Mouse (Mus musculus): Measurements from ENCODE around the gene Icmt. TPM values are rescaled to one million over a fixed set of nuclear protein-coding genes. Genes with fewer than 3 reads are reported as not detected.

The Icmt gene
- total RNA-seq, 1 experiment from 2014 or later, result 16.8 TPM

- peak; percentile 80 for ATAC-seq (replicated peaks in 1 of 2; ENCODE audit: insufficient read depth in 1 of 2, low FRiP score in 2 of 2, low TSS enrichment in 1 of 2, low read depth in 1 of 2, poor library complexity in 2 of 2, severe bottlenecking in 2 of 2)
Observed at GRCm38 (mm10) chr4:152318517-152319234, 21.6 kb downstream of the Icmt start, which contains the start of gene Rnf207. Gene Rnf207, minus strand, starts transcription at chr4:152318993.

- no peak for ATAC-seq (replicated peaks in 1 of 2; ENCODE audit: insufficient read depth in 1 of 2, low FRiP score in 2 of 2, low TSS enrichment in 1 of 2, low read depth in 1 of 2, poor library complexity in 2 of 2, severe bottlenecking in 2 of 2)
Observed at GRCm38 (mm10) chr4:152321464-152321863, 24.4 kb downstream of the Icmt start.

DNA sequence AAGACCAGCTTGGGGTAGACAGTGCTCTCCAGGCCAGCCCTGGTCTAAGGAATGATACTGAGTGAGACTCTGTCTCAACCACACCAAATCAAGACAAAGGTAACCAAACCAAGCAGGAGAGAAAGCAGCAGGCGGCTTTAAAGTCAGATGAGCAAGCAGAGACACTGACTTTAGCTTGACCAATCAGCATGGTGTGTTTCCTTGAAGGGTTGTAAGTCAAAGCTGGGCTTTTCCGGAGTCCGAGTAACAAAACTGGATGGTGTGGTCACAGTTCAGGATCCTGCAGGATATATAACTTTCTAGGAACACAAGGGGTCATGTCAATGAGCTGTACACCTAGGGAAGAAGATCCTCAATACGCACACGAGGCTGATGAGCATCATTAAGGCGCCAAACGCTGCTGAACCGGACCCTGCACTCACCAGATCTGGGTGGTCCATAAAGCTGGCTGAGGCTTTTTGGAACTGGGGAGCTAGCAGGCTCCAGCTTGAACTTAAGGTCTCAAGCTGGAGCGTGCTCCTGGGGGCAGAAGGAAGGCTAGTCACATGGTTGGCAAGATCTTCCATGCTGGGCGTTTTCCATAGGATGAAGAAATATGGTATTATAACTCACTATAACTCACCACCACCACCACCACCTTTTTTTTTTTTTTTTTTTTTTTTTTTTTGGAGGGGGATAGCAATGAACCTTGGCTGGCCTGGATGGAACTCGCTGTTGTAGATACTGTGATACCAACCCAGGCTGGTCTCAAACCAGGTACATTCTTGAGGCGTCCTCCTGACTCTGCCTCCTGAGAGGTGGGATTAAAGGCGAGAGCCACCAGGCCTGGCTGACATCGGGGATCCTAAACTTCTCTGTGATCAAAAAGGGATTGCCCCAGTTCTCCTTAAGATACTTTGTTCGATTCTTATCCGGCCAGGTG, 27.9 kb downstream of the Icmt start:
- peak in 1 of 2 experiments; percentile 2; a peak in 1 of 4 replicates for ATAC-seq (replicated peaks in 1 of 2; ENCODE audit: insufficient read depth in 1 of 2, low FRiP score in 2 of 2, low TSS enrichment in 1 of 2, low read depth in 1 of 2, poor library complexity in 2 of 2, severe bottlenecking in 2 of 2)

DNA sequence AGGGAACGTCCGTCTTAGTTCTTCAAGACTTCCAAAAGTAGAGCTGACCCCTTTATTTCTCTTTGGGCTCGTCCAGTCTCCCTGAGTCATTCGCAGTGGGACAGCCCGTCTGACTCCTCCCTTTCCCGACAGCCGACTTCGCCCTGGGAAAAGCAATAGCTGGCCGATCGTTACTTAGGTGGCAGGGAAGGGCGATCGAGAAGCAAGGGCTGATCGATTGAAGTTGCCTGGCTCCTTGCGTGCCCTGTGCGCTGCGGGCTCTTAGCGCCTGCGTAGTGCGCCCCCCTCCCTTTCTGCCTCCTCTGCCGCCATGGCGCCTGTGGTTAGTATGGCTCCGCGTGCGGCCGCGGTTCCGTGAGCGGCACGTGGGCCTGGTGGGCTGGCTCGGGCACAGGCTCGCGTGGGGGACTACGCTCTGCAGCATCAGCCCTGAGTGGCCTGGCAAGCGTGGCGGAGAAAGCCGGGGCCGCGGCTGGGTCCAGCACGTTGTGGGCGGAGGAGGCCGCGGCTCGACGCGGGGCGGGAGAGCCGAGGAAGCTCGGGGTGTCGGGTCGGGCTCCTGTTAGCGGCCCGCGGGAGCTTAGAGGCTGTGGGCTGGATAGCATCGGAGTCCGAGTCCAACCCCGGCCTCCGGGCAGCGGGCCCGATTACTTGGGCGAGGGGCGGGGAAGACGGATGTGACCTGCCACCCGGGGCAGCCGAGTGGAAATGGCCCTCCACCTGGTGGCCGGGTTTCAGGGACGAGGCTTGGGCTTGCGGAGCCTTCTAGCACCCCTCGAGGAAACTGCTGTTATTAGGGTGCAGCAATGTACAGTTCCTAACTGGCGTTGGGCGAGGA, 28.8 kb downstream of the Icmt start, which contains the start of gene Rpl22:
Gene Rpl22, plus strand, starts transcription at position 169 of the 838 bp plus-strand sequence.
- peak; percentile 97 for ATAC-seq (replicated peaks in 1 of 2; ENCODE audit: insufficient read depth in 1 of 2, low FRiP score in 2 of 2, low TSS enrichment in 1 of 2, low read depth in 1 of 2, poor library complexity in 2 of 2, severe bottlenecking in 2 of 2)

DNA sequence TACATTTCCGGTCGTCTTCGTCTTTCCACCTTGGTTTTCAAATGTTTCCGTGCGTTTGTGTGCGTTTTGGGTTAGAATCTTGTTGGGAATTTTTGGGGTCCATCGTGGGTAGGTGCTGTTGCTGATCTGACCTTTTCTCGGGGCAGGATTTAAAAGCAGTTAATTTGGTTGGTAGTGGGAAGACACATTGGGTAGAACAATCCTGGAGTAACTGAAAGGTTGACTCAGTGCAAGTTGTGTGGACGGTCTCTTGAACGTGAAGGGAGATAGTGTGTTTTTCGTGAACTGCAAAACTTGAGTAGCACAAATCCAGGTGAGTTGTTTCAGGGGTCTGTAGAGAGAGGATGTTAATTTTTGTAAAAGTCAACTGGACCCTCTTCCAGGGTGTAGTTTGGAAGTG, 29.5 kb downstream of the Icmt start:
- no peak for ATAC-seq (replicated peaks in 1 of 2; ENCODE audit: insufficient read depth in 1 of 2, low FRiP score in 2 of 2, low TSS enrichment in 1 of 2, low read depth in 1 of 2, poor library complexity in 2 of 2, severe bottlenecking in 2 of 2)

DNA sequence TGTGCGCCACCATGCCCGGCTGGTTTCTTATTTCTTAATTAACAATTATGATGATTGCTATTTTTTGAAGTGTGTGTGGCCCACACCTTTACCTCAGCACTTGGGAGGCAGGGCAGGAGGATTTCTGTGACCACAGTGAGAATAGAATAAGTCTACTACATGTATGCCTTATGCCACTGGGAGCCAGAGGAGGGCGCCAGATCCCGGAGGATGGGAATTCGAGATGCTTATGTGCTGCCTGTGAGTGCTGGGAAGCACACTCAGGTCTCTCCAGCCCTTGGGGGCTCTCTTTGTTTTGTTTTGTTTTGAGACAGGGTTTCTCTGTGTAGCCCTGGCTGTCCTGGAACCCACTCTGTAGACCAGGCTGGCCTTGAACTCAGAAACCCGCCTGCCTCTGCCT, 31.7 kb downstream of the Icmt start:
- no peak for ATAC-seq (replicated peaks in 1 of 2; ENCODE audit: insufficient read depth in 1 of 2, low FRiP score in 2 of 2, low TSS enrichment in 1 of 2, low read depth in 1 of 2, poor library complexity in 2 of 2, severe bottlenecking in 2 of 2)

DNA sequence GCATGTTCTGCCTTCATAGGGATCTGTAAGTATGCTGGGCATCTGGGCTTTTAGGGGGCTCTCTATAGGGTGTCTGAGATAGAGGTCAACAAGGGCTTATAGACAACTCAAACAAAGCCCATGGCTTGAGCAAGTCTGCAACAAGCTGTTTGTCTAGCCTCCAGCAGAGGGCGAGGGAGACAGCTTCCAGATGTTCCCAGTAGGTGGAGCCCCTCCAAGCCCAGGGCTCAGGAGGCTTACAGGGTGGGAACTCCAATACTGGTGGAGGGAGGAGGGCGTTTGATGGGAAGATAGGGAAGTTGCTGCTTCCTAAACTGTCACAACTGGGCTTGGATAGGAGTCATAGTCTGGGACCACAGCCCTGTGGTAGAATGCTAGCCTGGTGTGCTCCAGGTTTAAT, 35.9 kb downstream of the Icmt start:
- ATAC-seq (replicated peaks in 1 of 2; ENCODE audit: insufficient read depth in 1 of 2, low FRiP score in 2 of 2, low TSS enrichment in 1 of 2, low read depth in 1 of 2, poor library complexity in 2 of 2, severe bottlenecking in 2 of 2), result peak; percentile 88

- ATAC-seq (replicated peaks in 1 of 2; ENCODE audit: insufficient read depth in 1 of 2, low FRiP score in 2 of 2, low TSS enrichment in 1 of 2, low read depth in 1 of 2, poor library complexity in 2 of 2, severe bottlenecking in 2 of 2), result no peak
Observed at GRCm38 (mm10) chr4:152333587-152333986, 36.6 kb downstream of the Icmt start.

DNA sequence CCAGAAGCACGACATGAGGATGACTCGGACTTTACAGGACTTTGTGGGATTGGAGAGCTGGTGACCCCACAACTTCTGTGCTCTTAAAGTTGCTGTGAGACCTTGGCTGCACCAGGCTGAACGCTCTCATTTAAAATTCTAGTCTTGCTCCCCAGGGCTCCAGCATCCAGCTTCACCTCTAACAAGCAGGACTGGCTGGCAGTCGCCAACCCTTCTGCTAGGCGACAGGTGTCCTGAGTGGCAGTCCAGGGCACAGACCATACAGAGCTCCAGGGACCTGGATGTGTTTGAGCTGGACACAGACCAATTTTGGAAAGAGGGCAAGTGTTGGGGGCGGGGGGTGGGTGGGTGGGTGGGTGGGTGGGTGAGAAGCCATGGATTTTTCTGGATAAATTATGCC, 40.7 kb downstream of the Icmt start:
- ATAC-seq (replicated peaks in 1 of 2; ENCODE audit: insufficient read depth in 1 of 2, low FRiP score in 2 of 2, low TSS enrichment in 1 of 2, low read depth in 1 of 2, poor library complexity in 2 of 2, severe bottlenecking in 2 of 2), result no peak

DNA sequence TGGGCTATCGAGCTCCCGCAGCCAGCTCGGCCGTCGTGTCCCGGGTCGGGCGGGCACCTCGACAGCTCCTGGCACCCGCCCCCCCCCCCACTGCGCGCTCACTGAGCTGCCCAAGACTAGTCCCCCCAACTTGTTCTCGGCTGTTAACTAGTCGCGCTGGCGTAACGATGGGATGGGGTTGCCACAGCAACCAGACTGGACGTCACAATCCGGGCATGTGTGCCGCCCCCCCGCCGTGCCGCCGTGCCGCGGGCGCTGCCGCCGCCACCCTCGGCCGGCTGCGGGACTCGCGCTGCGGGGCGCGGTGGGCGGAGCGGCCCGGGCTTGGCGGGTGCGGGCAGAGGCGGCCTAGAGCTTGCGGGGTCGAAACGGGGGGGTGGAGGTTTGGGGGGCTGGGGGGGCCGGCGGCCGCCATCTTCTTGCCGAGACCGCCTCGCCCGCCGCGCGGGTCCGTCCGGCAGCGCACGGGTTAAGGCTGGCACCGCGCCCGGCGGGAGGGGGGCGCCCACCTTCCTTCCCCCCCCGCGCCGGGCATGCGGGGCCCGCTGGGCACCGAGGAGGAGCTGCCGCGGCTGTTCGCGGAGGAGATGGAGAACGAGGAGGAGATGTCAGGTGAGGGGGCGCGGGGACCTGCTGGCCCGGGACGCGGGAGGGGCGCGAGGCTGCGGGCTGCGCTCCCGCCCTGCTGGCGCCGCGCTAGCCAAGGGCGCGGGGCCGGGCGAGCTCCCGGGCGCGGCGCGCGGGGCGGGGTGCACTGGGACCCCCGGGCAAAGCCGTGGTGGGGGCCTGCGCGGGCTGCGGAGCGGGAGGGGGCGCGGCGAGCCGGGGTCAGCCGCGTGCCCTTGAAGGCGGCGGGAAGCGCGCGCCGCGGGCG, 41.6 kb downstream of the Icmt start, which contains the start of gene Chd5:
Gene Chd5, plus strand, starts transcription at position 233 of the 874 bp plus-strand sequence.
- no peak for ATAC-seq (replicated peaks in 1 of 2; ENCODE audit: insufficient read depth in 1 of 2, low FRiP score in 2 of 2, low TSS enrichment in 1 of 2, low read depth in 1 of 2, poor library complexity in 2 of 2, severe bottlenecking in 2 of 2)

DNA sequence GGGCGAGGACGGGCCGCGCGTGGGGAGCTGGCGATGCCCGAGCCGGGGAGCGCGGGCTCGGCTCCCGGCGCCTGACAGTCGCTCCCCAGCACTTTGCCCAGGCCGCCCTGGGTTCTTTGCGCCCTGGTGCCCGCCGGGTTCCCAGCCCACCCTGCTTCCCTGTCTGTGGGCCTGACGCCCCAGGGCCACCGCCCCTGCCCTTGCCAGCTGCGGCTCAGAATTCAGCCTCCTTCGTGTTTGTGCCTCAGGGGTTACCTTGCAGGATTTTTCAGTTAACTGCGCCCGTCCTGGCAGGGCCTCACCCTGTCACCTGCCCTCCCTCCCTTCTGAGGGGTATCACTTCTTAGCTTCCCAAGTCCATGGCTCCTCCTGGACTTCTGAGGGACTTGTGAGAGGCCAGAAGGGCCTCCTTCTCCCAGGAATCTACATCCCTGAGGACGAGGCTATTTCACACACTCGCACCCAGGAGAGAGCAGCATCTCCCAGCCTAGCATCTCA, 42.3 kb downstream of the Icmt start:
- ATAC-seq (replicated peaks in 1 of 2; ENCODE audit: insufficient read depth in 1 of 2, low FRiP score in 2 of 2, low TSS enrichment in 1 of 2, low read depth in 1 of 2, poor library complexity in 2 of 2, severe bottlenecking in 2 of 2), result no peak

DNA sequence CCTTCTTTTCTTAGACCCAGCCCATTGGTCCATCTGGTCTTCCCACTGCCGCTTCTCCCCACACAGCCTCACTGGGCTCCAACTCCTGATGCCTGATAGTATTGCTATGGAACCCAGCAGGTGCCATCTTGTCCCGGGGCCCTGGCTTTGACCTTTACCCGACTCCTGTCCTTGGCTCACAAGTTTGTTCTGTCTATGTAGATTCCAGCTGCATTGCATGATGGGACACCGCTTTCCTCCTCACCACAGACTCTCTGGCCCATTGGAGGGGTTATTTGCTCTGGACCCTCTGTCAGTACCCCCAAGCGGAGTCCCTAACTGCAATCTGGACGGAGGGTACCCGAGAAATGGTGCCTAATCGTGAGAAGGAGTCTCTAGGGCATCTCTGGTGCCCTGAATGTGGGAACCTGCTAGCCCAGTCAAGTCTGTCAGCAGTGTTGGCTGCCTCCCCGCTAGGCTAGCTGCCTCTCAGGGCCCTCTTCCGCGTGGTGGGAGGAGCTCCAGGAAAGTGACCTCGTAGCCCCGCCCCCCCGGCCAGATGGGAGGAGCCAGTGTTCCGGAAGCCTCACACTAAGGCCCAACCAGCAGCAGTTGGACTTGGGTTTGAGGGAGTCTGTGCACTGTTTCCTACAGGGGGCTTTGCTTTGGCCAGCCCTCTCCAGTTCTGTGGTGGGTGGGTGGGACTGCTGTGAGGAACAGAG, 43.7 kb downstream of the Icmt start:
- peak; percentile 29 to 56 for ATAC-seq (replicated peaks in 1 of 2; ENCODE audit: insufficient read depth in 1 of 2, low FRiP score in 2 of 2, low TSS enrichment in 1 of 2, low read depth in 1 of 2, poor library complexity in 2 of 2, severe bottlenecking in 2 of 2)

DNA sequence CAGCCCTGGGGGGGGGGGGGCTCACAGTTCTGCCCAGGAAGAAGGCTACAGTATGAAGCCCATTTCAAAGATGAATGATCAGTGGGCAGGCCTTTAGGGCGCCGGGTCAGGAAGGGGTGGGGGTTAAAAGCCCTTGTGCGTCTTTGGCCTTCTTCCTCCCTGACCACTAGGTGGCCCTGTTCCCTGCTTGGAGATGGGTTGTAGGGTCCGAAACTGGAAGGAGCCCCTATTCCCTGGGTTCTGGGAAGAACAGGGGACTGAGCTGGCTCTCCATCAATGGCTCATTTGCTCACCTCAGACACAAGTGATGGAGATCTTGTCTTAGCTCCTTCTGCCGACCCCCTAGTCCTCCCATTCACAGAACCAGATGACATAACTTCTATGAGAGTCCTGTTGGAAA, 46.3 kb downstream of the Icmt start:
- ATAC-seq (replicated peaks in 1 of 2; ENCODE audit: insufficient read depth in 1 of 2, low FRiP score in 2 of 2, low TSS enrichment in 1 of 2, low read depth in 1 of 2, poor library complexity in 2 of 2, severe bottlenecking in 2 of 2), result 0 out of 4 replicates have a peak, but pooled peaks have one; percentile 30 to 58

DNA sequence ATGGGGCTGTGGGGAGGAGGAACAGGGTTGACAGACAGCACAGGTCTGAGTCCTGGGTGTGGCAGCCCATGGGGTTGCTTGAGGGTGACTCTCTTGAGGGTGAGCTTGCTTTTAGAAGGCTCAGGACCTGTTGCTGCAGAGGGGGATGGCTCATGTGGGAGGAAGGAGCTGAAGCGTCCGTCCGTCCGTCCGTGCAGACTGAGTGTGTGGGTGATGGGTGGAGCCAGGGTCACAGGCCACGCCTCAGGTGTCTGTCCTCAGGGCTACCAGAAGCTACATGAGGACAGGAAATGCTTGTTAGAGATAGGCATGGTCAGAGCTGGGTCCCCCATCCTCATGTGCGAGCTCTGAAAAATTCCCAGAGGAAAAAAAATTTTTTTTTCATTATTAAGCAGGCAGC, 47.6 kb downstream of the Icmt start:
- ATAC-seq (replicated peaks in 1 of 2; ENCODE audit: insufficient read depth in 1 of 2, low FRiP score in 2 of 2, low TSS enrichment in 1 of 2, low read depth in 1 of 2, poor library complexity in 2 of 2, severe bottlenecking in 2 of 2), result no peak

GRCm38 (mm10) chr4:152345120-152345889, 48.3 kb downstream of the Icmt start:
- ATAC-seq (replicated peaks in 1 of 2; ENCODE audit: insufficient read depth in 1 of 2, low FRiP score in 2 of 2, low TSS enrichment in 1 of 2, low read depth in 1 of 2, poor library complexity in 2 of 2, severe bottlenecking in 2 of 2), result peak in 1 of 2 experiments; percentile 5; a peak in 1 of 4 replicates
